Mouse (Mus musculus) MEL (cell line): ENCODE measurements around the gene Glis1. TPM values are rescaled to one million over a fixed set of nuclear protein-coding genes. Genes with fewer than 3 reads are reported as not detected.

ENCODE experiments used
- DNase-seq: peaks from one replicate; pipeline ENCODE4 v3.0.0; 2011; ENCODE audit warnings: low read depth, low spot score
- H3K27ac ChIP-seq: 2 replicates; pipeline ENCODE4 v1.5.1; 2012; ENCODE audit warnings: low read depth, mild to moderate bottlenecking, control low read depth, low read length, moderate library complexity; ENCODE audit not compliant: control insufficient read depth
- H3K27me3 ChIP-seq, 2 experiments: fragments of 150-350 bp in 1 of 2; sonication (generic) in 1 of 2; 2 replicates each; pipeline ENCODE4 v1.6.1; 2012; ENCODE audit warnings: low read length in 2 of 2, mild to moderate bottlenecking in 2 of 2, improper control_type of control experiment in 1 of 2, moderate library complexity in 1 of 2; ENCODE audit not compliant: insufficient read depth in 2 of 2, control insufficient read depth in 1 of 2
- H3K36me3 ChIP-seq, 2 experiments: 2 replicates each; pipeline ENCODE4 v1.6.1; 2012 to 2014; ENCODE audit warnings: low read length in 2 of 2, improper control_type of control experiment in 1 of 2, inconsistent platforms in 1 of 2, mild to moderate bottlenecking in 1 of 2; ENCODE audit not compliant: insufficient read depth in 2 of 2, control insufficient read depth in 1 of 2
- H3K4me1 ChIP-seq, 2 experiments: fragments of 150-350 bp in 1 of 2; sonication (generic) in 1 of 2; 2 replicates each; pipeline ENCODE4 v1.6.1; 2012; ENCODE audit warnings: low read length in 2 of 2, improper control_type of control experiment in 1 of 2, mild to moderate bottlenecking in 1 of 2; ENCODE audit not compliant: insufficient read depth in 2 of 2, control insufficient read depth in 1 of 2
- H3K4me3 ChIP-seq, 2 experiments: fragments of 150-350 bp in 1 of 2; sonication (generic) in 1 of 2; 2 replicates each; pipeline ENCODE4 v1.5.1; 2012; ENCODE audit warnings: low read depth in 2 of 2, low read length in 2 of 2, mild to moderate bottlenecking in 2 of 2, moderate library complexity in 2 of 2, control low read depth in 1 of 2, improper control_type of control experiment in 1 of 2; ENCODE audit not compliant: control insufficient read depth in 1 of 2, insufficient read depth in 1 of 2
- H3K79me2 ChIP-seq: 2 replicates; pipeline ENCODE4 v1.6.1; 2012; ENCODE audit warnings: mild to moderate bottlenecking, low read length, moderate library complexity; ENCODE audit not compliant: control insufficient read depth, poor library complexity, insufficient read depth
- H3K9ac ChIP-seq: 2 replicates; pipeline ENCODE4 v1.6.1; 2012; ENCODE audit warnings: low read depth, mild to moderate bottlenecking, control low read depth, low read length, moderate library complexity; ENCODE audit not compliant: control insufficient read depth, poor library complexity, severe bottlenecking
- H3K9me3 ChIP-seq: fragments of 150-350 bp; sonication (generic); replicated peaks from 2 replicates; pipeline ENCODE4 v1.6.1; 2012; ENCODE audit warnings: mild to moderate bottlenecking, low read length, improper control_type of control experiment, moderate library complexity; ENCODE audit not compliant: insufficient read depth
- BHLHE40 ChIP-seq: IDR thresholded peaks from 2 replicates; pipeline ENCODE4 v1.6.1; 2012; ENCODE audit warnings: low read depth, mild to moderate bottlenecking, inconsistent platforms, low read length, improper control_type of control experiment, borderline replicate concordance
- E2F4 ChIP-seq: IDR thresholded peaks from 2 replicates; pipeline ENCODE4 v1.6.1; 2011; ENCODE audit warnings: low read depth, low read length, improper control_type of control experiment, borderline replicate concordance
- EP300 ChIP-seq, 2 experiments: IDR thresholded peaks; 2 replicates each; pipeline ENCODE4 v1.6.1; 2011; ENCODE audit warnings: improper control_type of control experiment in 2 of 2, low read length in 2 of 2, low read depth in 1 of 2, mild to moderate bottlenecking in 1 of 2
- ETS1 ChIP-seq: IDR thresholded peaks from 2 replicates; pipeline ENCODE4 v1.6.1; 2012; ENCODE audit warnings: low read depth, mild to moderate bottlenecking, inconsistent platforms, low read length, improper control_type of control experiment, moderate library complexity
- GABPA ChIP-seq: IDR thresholded peaks from 2 replicates; pipeline ENCODE4 v1.6.1; 2012; ENCODE audit warnings: low read depth, mild to moderate bottlenecking, inconsistent platforms, low read length, improper control_type of control experiment, moderate library complexity
- KAT2A ChIP-seq: conservative IDR thresholded peaks from 2 replicates; pipeline ENCODE4 v1.6.1; 2012; ENCODE audit warnings: low read depth, low read length, improper control_type of control experiment, inconsistent platforms
- MAFK ChIP-seq: IDR thresholded peaks from 2 replicates; pipeline ENCODE4 v1.6.1; 2011; ENCODE audit warnings: low read depth, mild to moderate bottlenecking, low read length, improper control_type of control experiment, borderline replicate concordance
- MAX ChIP-seq: IDR thresholded peaks from 2 replicates; pipeline ENCODE4 v1.6.1; 2011; ENCODE audit warnings: low read length, improper control_type of control experiment
- MAZ ChIP-seq: IDR thresholded peaks from 2 replicates; pipeline ENCODE4 v1.6.1; 2012; ENCODE audit warnings: low read depth, mild to moderate bottlenecking, inconsistent platforms, low read length, improper control_type of control experiment
- MYB ChIP-seq: IDR thresholded peaks from 2 replicates; pipeline ENCODE4 v1.6.1; 2011; ENCODE audit warnings: mild to moderate bottlenecking, low read depth, low read length, improper control_type of control experiment
- MYC ChIP-seq: IDR thresholded peaks from 2 replicates; pipeline ENCODE4 v1.6.1; 2011; ENCODE audit warnings: low read depth, mild to moderate bottlenecking, low read length, improper control_type of control experiment, moderate library complexity
- NELFE ChIP-seq: IDR thresholded peaks from 2 replicates; pipeline ENCODE4 v1.6.1; 2011; ENCODE audit warnings: low read depth, low read length, improper control_type of control experiment
- POLR2A ChIP-seq, 2 experiments: IDR thresholded peaks; 2 replicates each; pipeline ENCODE4 v1.6.1; 2011 to 2012; ENCODE audit warnings: low read length in 2 of 2, mild to moderate bottlenecking in 2 of 2, control low read depth in 1 of 2, improper control_type of control experiment in 1 of 2, low read depth in 1 of 2, moderate library complexity in 1 of 2; ENCODE audit not compliant: control insufficient read depth in 1 of 2, insufficient read depth in 1 of 2, poor library complexity in 1 of 2
- RCOR1 ChIP-seq: IDR thresholded peaks from 2 replicates; pipeline ENCODE4 v1.6.1; 2012; ENCODE audit warnings: low read depth, mild to moderate bottlenecking, inconsistent platforms, low read length, improper control_type of control experiment
- SMC3 ChIP-seq: IDR thresholded peaks from 2 replicates; pipeline ENCODE4 v1.6.1; 2011; ENCODE audit warnings: low read depth, low read length, improper control_type of control experiment
- TAL1 ChIP-seq: IDR thresholded peaks from 2 replicates; pipeline ENCODE4 v1.6.1; 2012; ENCODE audit warnings: mild to moderate bottlenecking, inconsistent platforms, low read length, moderate library complexity, mixed read lengths
- TCF12 ChIP-seq: IDR thresholded peaks from 2 replicates; pipeline ENCODE4 v1.6.1; 2014; ENCODE audit warnings: low read depth, mild to moderate bottlenecking, inconsistent platforms, low read length, improper control_type of control experiment, moderate library complexity
- USF1 ChIP-seq: IDR thresholded peaks from 2 replicates; pipeline ENCODE4 v1.6.1; 2014; ENCODE audit warnings: low read depth, mild to moderate bottlenecking, inconsistent platforms, low read length, improper control_type of control experiment, moderate library complexity
- ZMIZ1 ChIP-seq: IDR thresholded peaks from 2 replicates; pipeline ENCODE4 v1.6.1; 2012; ENCODE audit warnings: low read depth, mild to moderate bottlenecking, inconsistent platforms, low read length, improper control_type of control experiment, moderate library complexity
- ZNF384 ChIP-seq: IDR thresholded peaks from 2 replicates; pipeline ENCODE4 v1.6.1; 2012; ENCODE audit warnings: low read depth, mild to moderate bottlenecking, inconsistent platforms, low read length, improper control_type of control experiment
- polyA plus RNA-seq, 2 experiments: library from polyadenylated mRNA; stranded (reverse) in 1 of 2; unstranded in 1 of 2; fragments of >175 nt in 1 of 2; fragments of >200 nt in 1 of 2; gene quantifications; 2 replicates each; pipeline versions ENCODE4 v1.2.1 to v1.2.4; 2012; ENCODE audit warnings: low replicate concordance in 2 of 2, low read depth in 1 of 2; ENCODE audit not compliant: insufficient read length in 2 of 2, insufficient read depth in 1 of 2, missing spikeins in 1 of 2
- total RNA-seq: library from RNA; depleted of rRNA; stranded (reverse); fragments of 300-350 nt; gene quantifications from 2 replicates; pipeline ENCODE4 v1.2.3, GENCODE M21; 2012

Glis1 gene
- total and polyA plus RNA-seq, 3 experiments: 0.46 to 0.93 TPM; not detected in 1

GRCm38 (mm10) chr4:107514981-107515380, 80.6 kb downstream of the Glis1 start:
- no peak overlapping the region for H3K4me3 ChIP-seq
- H3K79me2 ChIP-seq: no peaks in the 10 kb centered on the region
- H3K27ac ChIP-seq: no peak overlapping the region
- DNase-seq: no peak
- H3K27me3 ChIP-seq: no peaks in the 10 kb centered on the region
- H3K9me3 ChIP-seq: no peaks in the 10 kb centered on the region
- no peaks in the 10 kb centered on the region for H3K4me1 ChIP-seq
- H3K36me3 ChIP-seq: no peaks in the 10 kb centered on the region
- H3K9ac ChIP-seq: no peak overlapping the region
- TF ChIP-seq E2F4: no peak
- TF ChIP-seq MAX: no peak
- TF ChIP-seq GABPA: no peak
- TF ChIP-seq ZMIZ1: no peak
- no peak for TF ChIP-seq TCF12
- no peak for TF ChIP-seq ZNF384
- TF ChIP-seq USF1: no peak
- no peak for TF ChIP-seq KAT2A
- no peak for TF ChIP-seq POLR2A (IDR thresholded peaks at IDR 0.05; ENCODE audit: control insufficient read depth in 1 of 2, insufficient read depth in 1 of 2, low read depth in 1 of 2, low read length in 2 of 2, poor library complexity in 1 of 2)
- TF ChIP-seq RCOR1: no peak
- no peak for TF ChIP-seq BHLHE40
- no peak for TF ChIP-seq MYC

DNA sequence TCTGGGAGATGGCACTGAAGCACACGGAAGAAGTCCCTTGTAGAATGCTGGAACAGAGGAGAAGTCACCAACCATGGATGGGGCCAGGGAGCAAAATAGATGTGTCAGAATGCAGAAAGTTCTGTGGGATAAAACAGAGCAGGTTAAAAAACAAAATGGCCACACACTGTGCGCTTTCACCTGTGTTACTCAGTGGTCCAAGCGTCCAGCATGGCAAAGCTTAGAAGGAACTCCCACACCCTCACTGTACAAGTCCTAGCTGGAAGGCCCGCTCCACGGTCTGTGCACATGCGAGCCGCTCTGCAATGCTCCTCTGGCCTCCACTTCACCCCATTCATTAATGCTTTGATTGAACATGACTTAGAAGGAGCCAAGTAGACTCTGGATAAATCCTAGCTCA, 81.2 kb downstream of the Glis1 start:
- no peak overlapping the region for H3K27ac ChIP-seq
- H3K27me3 ChIP-seq: no peaks in the 10 kb centered on the region
- DNase-seq: no peak
- H3K79me2 ChIP-seq: no peaks in the 10 kb centered on the region
- H3K4me3 ChIP-seq: no peak overlapping the region
- no peaks in the 10 kb centered on the region for H3K4me1 ChIP-seq
- TF ChIP-seq MYB (no peak), MAFK (no peak), BHLHE40 (no peak), KAT2A (no peak), MYC (no peak), TAL1 (no peak), EP300 (IDR thresholded peaks at IDR 0.05; ENCODE audit: low read depth in 1 of 2, low read length in 2 of 2) (no peak), MAZ (no peak), POLR2A (IDR thresholded peaks at IDR 0.05; ENCODE audit: control insufficient read depth in 1 of 2, insufficient read depth in 1 of 2, low read depth in 1 of 2, low read length in 2 of 2, poor library complexity in 1 of 2) (no peak), SMC3 (no peak), NELFE (no peak), USF1 (no peak), ETS1 (no peak)
- H3K9ac ChIP-seq: no peak overlapping the region
- H3K9me3 ChIP-seq: no peaks in the 10 kb centered on the region
- no peaks in the 10 kb centered on the region for H3K36me3 ChIP-seq
